Mouse (Mus musculus): Measurements from ENCODE around the gene Gm11034. TPM values are rescaled to one million over a fixed set of nuclear protein-coding genes. Genes with fewer than 3 reads are reported as not detected.

Gm11034 gene
- polyA plus RNA-seq, 1 experiment: not detected

DNA sequence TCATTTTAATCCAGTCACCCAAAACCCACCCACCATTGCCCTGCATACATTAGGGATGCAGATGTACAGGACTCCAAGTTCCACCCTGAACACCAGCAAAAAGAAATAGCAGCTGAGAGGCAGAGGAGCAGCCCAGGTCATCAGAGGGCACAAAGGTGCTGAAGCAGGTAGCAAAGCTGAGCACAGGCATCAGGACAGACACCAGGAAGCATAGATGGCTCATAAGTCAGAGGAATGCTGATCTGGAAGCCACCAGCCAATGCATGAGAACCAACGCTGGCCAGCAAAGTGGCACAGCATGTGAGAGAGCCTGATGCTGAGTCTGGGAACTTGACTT, 44.4 kb upstream of the Gm11034 start:
- DNase-seq (ENCODE audit: low read depth in 1 of 2, low spot score in 2 of 2): no peak
- peaks cover 13% of the 10 kb centered on the region; the same call in 1 of the 2 replicates for H3K4me1 ChIP-seq (ENCODE audit: control insufficient read depth, insufficient read depth, insufficient read length)
- H3K4me3 ChIP-seq (ENCODE audit: extremely low read depth, insufficient read depth, insufficient read length): no peak overlapping the region
- H3K36me3 ChIP-seq (ENCODE audit: control insufficient read depth, insufficient read depth, low read length): peaks cover 16% of the 10 kb centered on the region
- H3K27ac ChIP-seq (ENCODE audit: insufficient read depth, low read length): no peak overlapping the region
- H3K27me3 ChIP-seq (ENCODE audit: control insufficient read depth, insufficient read depth, low read length): no peaks in the 10 kb centered on the region
- no peak for TF ChIP-seq CTCF (IDR thresholded peaks at IDR 0.05; ENCODE audit: extremely low read depth, insufficient read depth, insufficient read length, insufficient replicate concordance)
- WGBS: 100% methylated on average over 1 of the region's 1 CpGs

GRCm38 (mm10) chr8:72257171-72257901, 43.9 kb upstream of the Gm11034 start:
- 62% methylated on average over 7 of the region's 7 CpGs for WGBS
- H3K4me1 ChIP-seq (ENCODE audit: control insufficient read depth, insufficient read depth, insufficient read length): peaks cover 10% of the 10 kb centered on the region; the same call in 1 of the 2 replicates
- DNase-seq (ENCODE audit: low read depth in 1 of 2, low spot score in 2 of 2): peak in 1 of 2 experiments; percentile 62
- peaks cover 21% of the 10 kb centered on the region for H3K36me3 ChIP-seq (ENCODE audit: control insufficient read depth, insufficient read depth, low read length)
- no peak overlapping the region for H3K4me3 ChIP-seq (ENCODE audit: extremely low read depth, insufficient read depth, insufficient read length)
- H3K27ac ChIP-seq (ENCODE audit: insufficient read depth, low read length): no peak overlapping the region
- TF ChIP-seq POLR2A (IDR thresholded peaks at IDR 0.05; ENCODE audit: low read depth, low read length): no peak
- peak; percentile 49; the same call in 1 of the 2 replicates for TF ChIP-seq CTCF (IDR thresholded peaks at IDR 0.05; ENCODE audit: extremely low read depth, insufficient read depth, insufficient read length, insufficient replicate concordance)
- no peaks in the 10 kb centered on the region for H3K27me3 ChIP-seq (ENCODE audit: control insufficient read depth, insufficient read depth, low read length)

GRCm38 (mm10) chr8:72244610-72245009, 31.2 kb upstream of the Gm11034 start:
- TF ChIP-seq CTCF (IDR thresholded peaks at IDR 0.05; ENCODE audit: extremely low read depth, insufficient read depth, insufficient read length, insufficient replicate concordance) (no peak), POLR2A (IDR thresholded peaks at IDR 0.05; ENCODE audit: low read depth, low read length) (no peak)
- Histone ChIP-seq H3K4me3 (ENCODE audit: extremely low read depth, insufficient read depth, insufficient read length) (no peak overlapping the region), H3K4me1 (ENCODE audit: control insufficient read depth, insufficient read depth, insufficient read length) (peaks cover 9% of the 10 kb centered on the region; the same call in 1 of the 2 replicates), H3K36me3 (ENCODE audit: control insufficient read depth, insufficient read depth, low read length) (peaks cover 10% of the 10 kb centered on the region), H3K27ac (ENCODE audit: insufficient read depth, low read length) (no peak overlapping the region), H3K27me3 (ENCODE audit: control insufficient read depth, insufficient read depth, low read length) (no peaks in the 10 kb centered on the region)
- peak in 1 of 2 experiments; percentile 37 for DNase-seq (ENCODE audit: low read depth in 1 of 2, low spot score in 2 of 2)
- 8% methylated on average over 2 of the region's 2 CpGs for WGBS

GRCm38 (mm10) chr8:72242226-72242625, 28.8 kb upstream of the Gm11034 start:
- Histone ChIP-seq H3K27ac (ENCODE audit: insufficient read depth, low read length) (no peak overlapping the region), H3K36me3 (ENCODE audit: control insufficient read depth, insufficient read depth, low read length) (peaks cover 6% of the 10 kb centered on the region), H3K27me3 (ENCODE audit: control insufficient read depth, insufficient read depth, low read length) (no peaks in the 10 kb centered on the region), H3K4me3 (ENCODE audit: extremely low read depth, insufficient read depth, insufficient read length) (no peak overlapping the region), H3K4me1 (ENCODE audit: control insufficient read depth, insufficient read depth, insufficient read length) (peaks cover 9% of the 10 kb centered on the region; the same call in 1 of the 2 replicates)
- no peak for DNase-seq (ENCODE audit: low read depth in 1 of 2, low spot score in 2 of 2)
- 93% methylated on average over 1 of the region's 1 CpGs for whole genome bisulfite sequencing
- TF ChIP-seq CTCF (IDR thresholded peaks at IDR 0.05; ENCODE audit: extremely low read depth, insufficient read depth, insufficient read length, insufficient replicate concordance) (no peak), POLR2A (IDR thresholded peaks at IDR 0.05; ENCODE audit: low read depth, low read length) (no peak)

GRCm38 (mm10) chr8:72240951-72241350, 27.5 kb upstream of the Gm11034 start:
- Histone ChIP-seq H3K36me3 (ENCODE audit: control insufficient read depth, insufficient read depth, low read length) (peaks cover 4% of the 10 kb centered on the region), H3K27ac (ENCODE audit: insufficient read depth, low read length) (no peak overlapping the region; the same call in 1 of the 2 replicates), H3K27me3 (ENCODE audit: control insufficient read depth, insufficient read depth, low read length) (no peaks in the 10 kb centered on the region), H3K4me3 (ENCODE audit: extremely low read depth, insufficient read depth, insufficient read length) (peak overlapping the region; percentile 94; the same call in 1 of the 2 replicates), H3K4me1 (ENCODE audit: control insufficient read depth, insufficient read depth, insufficient read length) (peaks cover 9% of the 10 kb centered on the region; the same call in 1 of the 2 replicates)
- 57% methylated on average over 7 of the region's 7 CpGs for WGBS
- DNase-seq (ENCODE audit: low read depth in 1 of 2, low spot score in 2 of 2): no peak
- TF ChIP-seq POLR2A (IDR thresholded peaks at IDR 0.05; ENCODE audit: low read depth, low read length) (no peak), CTCF (IDR thresholded peaks at IDR 0.05; ENCODE audit: extremely low read depth, insufficient read depth, insufficient read length, insufficient replicate concordance) (no peak)

GRCm38 (mm10) chr8:72240403-72240763, 26.9 kb upstream of the Gm11034 start:
- peaks cover 9% of the 10 kb centered on the region; the same call in 1 of the 2 replicates for H3K4me1 ChIP-seq (ENCODE audit: control insufficient read depth, insufficient read depth, insufficient read length)
- 1% methylated on average over 24 of the region's 24 CpGs for WGBS

More at GRCm38 (mm10) chr8:72240403-72240763, 26.9 kb upstream of the Gm11034 start:
- Histone ChIP-seq H3K27ac (ENCODE audit: insufficient read depth, low read length) (peak overlapping the region; percentile 100), H3K27me3 (ENCODE audit: control insufficient read depth, insufficient read depth, low read length) (no peaks in the 10 kb centered on the region), H3K4me3 (ENCODE audit: extremely low read depth, insufficient read depth, insufficient read length) (peak overlapping the region; percentile 94), H3K36me3 (ENCODE audit: control insufficient read depth, insufficient read depth, low read length) (peaks cover 4% of the 10 kb centered on the region; the same call in 1 of the 2 replicates)
- DNase-seq (ENCODE audit: low read depth in 1 of 2, low spot score in 2 of 2): no peak
- TF ChIP-seq CTCF (IDR thresholded peaks at IDR 0.05; ENCODE audit: extremely low read depth, insufficient read depth, insufficient read length, insufficient replicate concordance): no peak
- TF ChIP-seq POLR2A (IDR thresholded peaks at IDR 0.05; ENCODE audit: low read depth, low read length): no peak

Data from spleen, adult 2 months (tissue).